Mouse (Mus musculus) liver, embryonic 16.5 days (tissue): Measurements from ENCODE around the gene Rorc. TPM values are rescaled to one million over a fixed set of nuclear protein-coding genes. Genes with fewer than 3 reads are reported as not detected.

Source experiments
- ATAC-seq: fragments of 200-750 bp; cut with Nextera tagmentation; 2 replicates; pipeline ENCODE4 v1.8.0; 2017; ENCODE audit warnings: low read depth, mild to moderate bottlenecking, moderate number of reproducible peaks, moderate library complexity
- H3K27ac ChIP-seq: fragments of 300-500 bp; sonication (generic); 2 replicates; pipeline ENCODE4 v1.5.1; 2014; ENCODE audit warnings: mild to moderate bottlenecking, low read length
- H3K27me3 ChIP-seq: fragments of 300-500 bp; sonication (generic); 2 replicates; pipeline ENCODE4 v1.6.1; 2014; ENCODE audit warnings: low read depth, low read length, mixed read lengths; ENCODE audit not compliant: control insufficient read depth, insufficient read depth
- H3K36me3 ChIP-seq: fragments of 300-500 bp; sonication (generic); 2 replicates; pipeline ENCODE4 v1.6.1; 2014; ENCODE audit warnings: mild to moderate bottlenecking; ENCODE audit not compliant: control insufficient read depth, insufficient read depth
- H3K4me1 ChIP-seq: fragments of 300-500 bp; sonication (generic); 2 replicates; pipeline ENCODE4 v1.6.1; 2014; ENCODE audit warnings: low read depth, low read length, mixed read lengths; ENCODE audit not compliant: control insufficient read depth
- H3K4me2 ChIP-seq: fragments of 300-500 bp; sonication (generic); 2 replicates; pipeline ENCODE4 v1.6.1; 2014; ENCODE audit warnings: low read depth, low read length, mixed read lengths
- H3K4me3 ChIP-seq: fragments of 300-500 bp; sonication (generic); 2 replicates; pipeline ENCODE4 v1.5.1; 2014; ENCODE audit warnings: low read depth, mild to moderate bottlenecking, low read length
- H3K9ac ChIP-seq: fragments of 300-500 bp; sonication (generic); 2 replicates; pipeline ENCODE4 v1.6.1; 2014; ENCODE audit warnings: low read depth, low read length
- H3K9me3 ChIP-seq: fragments of 300-500 bp; sonication (generic); replicated peaks from 2 replicates; pipeline ENCODE4 v1.6.1; 2016; ENCODE audit warnings: low read length; ENCODE audit not compliant: control insufficient read depth
- WGBS: fragments of 180-500 bp; shearing (Covaris S2); extraction: QIAGEN DNeasy Blood & Tissue Kit; methylation state at CpG from one replicate; pipeline ENCODE4 v1.1.7; 2014; ENCODE audit not compliant: insufficient replicate concordance; 5-methylcytosine and 5-hydroxymethylcytosine counted together
- polyA plus RNA-seq: library from polyadenylated mRNA; unstranded; fragments of >200 nt; fragmentation: Nextera tagmentation; extraction: Ambion mirVana; gene quantifications from 2 replicates; pipeline ENCODE4 v1.2.1, GENCODE M21; 2015

Gene Rorc
- polyA plus RNA-seq, 1 experiment from 2014 or later, result 2.3 TPM

DNA sequence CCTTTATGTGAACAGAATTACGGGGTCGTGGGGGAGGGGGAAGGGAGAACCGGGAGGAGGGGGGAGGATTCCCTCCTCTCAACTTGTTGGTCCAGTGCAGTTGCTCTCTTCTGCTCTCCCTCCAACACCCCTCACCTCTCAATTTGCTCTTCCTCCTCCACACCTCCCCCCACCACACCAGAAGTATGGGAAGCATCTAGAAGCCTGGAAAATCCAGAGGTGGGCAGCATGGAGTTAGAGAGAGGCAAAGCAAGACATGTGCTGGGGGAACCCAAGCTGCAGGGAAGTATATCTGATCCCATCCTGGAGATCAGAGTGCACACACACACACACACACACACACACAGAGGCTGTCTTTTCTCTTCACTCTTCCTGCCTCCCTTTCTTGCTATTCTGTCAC is 556 bp upstream of the Rorc start:
- Histone ChIP-seq H3K27me3 (no peaks in the 10 kb centered on the region; the same call in 1 of the 2 replicates), H3K36me3 (no peaks in the 10 kb centered on the region), H3K27ac (no peak overlapping the region), H3K4me2 (no peak overlapping the region), H3K9me3 (no peaks in the 10 kb centered on the region), H3K4me3 (no peak overlapping the region), H3K4me1 (no peaks in the 10 kb centered on the region; the same call in none of the 2 replicates), H3K9ac (no peak overlapping the region)
- ATAC-seq, result no peak
- 5% methylated on average over 3 of the region's 3 CpGs for WGBS

DNA sequence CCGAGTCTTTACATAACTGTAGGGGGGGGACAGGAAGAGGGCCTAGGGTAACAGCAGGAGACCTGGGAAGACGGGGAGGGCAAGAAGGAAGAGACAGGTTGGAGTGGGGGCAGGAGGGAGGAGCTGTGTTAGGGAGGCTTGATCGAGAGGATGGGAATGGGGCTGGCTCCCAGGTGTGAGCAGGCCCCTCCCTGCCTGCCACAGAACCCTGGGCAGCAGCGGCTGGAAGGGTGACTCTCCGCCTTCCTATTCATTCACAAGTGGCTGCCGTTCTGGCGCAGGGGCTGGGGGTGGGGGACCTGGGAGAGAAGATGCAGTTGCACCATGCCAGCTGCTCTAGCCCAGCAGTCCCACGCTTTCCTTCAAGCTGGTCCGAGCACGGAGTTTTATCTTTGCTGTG is 496 bp downstream of the Rorc start:
- 11% methylated on average over 10 of the region's 10 CpGs for WGBS

DNA sequence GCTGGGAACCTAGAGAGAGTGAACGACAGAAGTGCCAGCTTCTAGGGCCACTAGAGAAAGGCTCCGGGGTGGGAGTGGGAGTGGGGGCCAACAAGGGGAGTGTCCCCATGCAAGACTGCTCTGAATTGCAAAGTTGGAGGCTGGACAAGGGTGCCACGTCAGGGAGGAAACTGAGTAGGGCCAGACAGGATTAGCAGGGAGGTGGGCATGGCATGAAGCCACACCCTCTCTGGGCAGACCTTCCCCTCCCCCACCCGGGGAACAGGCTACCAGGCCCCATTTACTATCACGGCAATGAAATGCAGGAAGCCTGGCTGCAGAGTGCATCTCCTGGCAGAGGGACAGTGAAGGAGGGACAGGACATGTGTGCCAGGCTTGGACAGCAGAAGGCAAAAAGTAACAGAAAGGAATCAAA is 1.0 kb downstream of the Rorc start:
- H3K4me1 ChIP-seq, result no peaks in the 10 kb centered on the region; the same call in none of the 2 replicates
- no peaks in the 10 kb centered on the region; the same call in 1 of the 2 replicates for H3K27me3 ChIP-seq
- no peak overlapping the region; the same call in 1 of the 2 replicates for H3K9ac ChIP-seq
- H3K27ac ChIP-seq, result no peak overlapping the region
- H3K9me3 ChIP-seq, result no peaks in the 10 kb centered on the region
- H3K4me2 ChIP-seq, result peak overlapping the region; percentile 34; the same call in 1 of the 2 replicates
- no peaks in the 10 kb centered on the region for H3K36me3 ChIP-seq
- 5% methylated on average over 5 of the region's 5 CpGs for WGBS
- no peak overlapping the region for H3K4me3 ChIP-seq
- ATAC-seq, result no peak

More for the DNA sequence above, 496 bp downstream of the Rorc start:
- H3K4me1 ChIP-seq, result no peaks in the 10 kb centered on the region; the same call in none of the 2 replicates
- ATAC-seq, result no peak
- H3K27me3 ChIP-seq, result no peaks in the 10 kb centered on the region; the same call in 1 of the 2 replicates
- H3K9me3 ChIP-seq, result no peaks in the 10 kb centered on the region
- H3K4me3 ChIP-seq, result peak overlapping the region; percentile 4; the same call in 1 of the 2 replicates
- no peak overlapping the region; the same call in 1 of the 2 replicates for H3K9ac ChIP-seq
- H3K36me3 ChIP-seq, result no peaks in the 10 kb centered on the region
- H3K27ac ChIP-seq, result no peak overlapping the region
- peak overlapping the region; percentile 34 for H3K4me2 ChIP-seq

DNA sequence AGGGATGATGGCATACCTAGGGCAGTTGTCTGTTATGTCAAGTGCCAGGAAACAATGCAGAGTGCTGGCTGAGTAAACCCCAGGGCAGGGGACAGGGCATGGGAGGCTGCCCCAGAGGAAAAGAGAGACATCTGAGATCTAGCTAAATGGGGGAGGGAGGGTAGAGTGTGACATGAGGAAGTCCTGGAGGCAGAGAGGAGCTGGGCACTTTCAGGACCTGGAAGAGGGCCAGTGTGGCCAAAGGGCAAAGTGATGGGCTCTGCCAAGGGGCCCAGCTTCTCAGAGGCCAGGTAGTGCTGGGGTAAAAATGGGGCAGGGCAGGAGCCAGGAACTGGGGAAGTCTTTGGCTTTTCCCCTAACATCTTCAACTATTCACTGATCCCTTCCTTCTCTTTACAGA is 2.0 kb downstream of the Rorc start:
- Histone ChIP-seq H3K4me2 (no peak overlapping the region), H3K4me1 (no peaks in the 10 kb centered on the region; the same call in none of the 2 replicates), H3K9me3 (no peaks in the 10 kb centered on the region), H3K36me3 (no peaks in the 10 kb centered on the region), H3K4me3 (no peak overlapping the region), H3K9ac (no peak overlapping the region), H3K27me3 (no peaks in the 10 kb centered on the region; the same call in 1 of the 2 replicates), H3K27ac (no peak overlapping the region)
- no peak for ATAC-seq

DNA sequence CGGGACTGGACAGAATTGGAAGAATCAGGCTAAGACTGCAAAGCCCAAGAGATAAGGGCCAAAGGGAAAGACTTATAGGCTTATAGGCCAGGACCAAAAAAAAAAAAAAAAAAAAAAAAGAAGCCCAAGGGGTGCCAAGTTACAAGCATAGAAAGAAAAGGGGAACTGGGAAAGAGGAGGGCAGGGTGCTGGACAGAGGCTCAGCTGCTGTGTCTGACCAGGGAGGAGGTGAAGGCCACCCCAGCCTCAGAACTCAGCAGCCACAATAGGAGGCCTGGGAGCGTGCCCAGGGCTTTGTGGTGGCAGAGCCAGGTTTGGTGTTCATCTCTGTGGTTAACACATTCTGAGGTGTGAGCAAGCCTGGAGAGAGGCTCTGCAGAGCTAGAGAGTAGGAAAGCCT is 2.6 kb downstream of the Rorc start:
- Histone ChIP-seq H3K4me2 (no peak overlapping the region), H3K9me3 (no peaks in the 10 kb centered on the region), H3K4me1 (no peaks in the 10 kb centered on the region; the same call in none of the 2 replicates), H3K9ac (no peak overlapping the region), H3K27ac (no peak overlapping the region), H3K4me3 (no peak overlapping the region), H3K36me3 (no peaks in the 10 kb centered on the region), H3K27me3 (no peaks in the 10 kb centered on the region; the same call in 1 of the 2 replicates)
- WGBS, result 41% methylated on average over 2 of the region's 2 CpGs
- no peak for ATAC-seq

DNA sequence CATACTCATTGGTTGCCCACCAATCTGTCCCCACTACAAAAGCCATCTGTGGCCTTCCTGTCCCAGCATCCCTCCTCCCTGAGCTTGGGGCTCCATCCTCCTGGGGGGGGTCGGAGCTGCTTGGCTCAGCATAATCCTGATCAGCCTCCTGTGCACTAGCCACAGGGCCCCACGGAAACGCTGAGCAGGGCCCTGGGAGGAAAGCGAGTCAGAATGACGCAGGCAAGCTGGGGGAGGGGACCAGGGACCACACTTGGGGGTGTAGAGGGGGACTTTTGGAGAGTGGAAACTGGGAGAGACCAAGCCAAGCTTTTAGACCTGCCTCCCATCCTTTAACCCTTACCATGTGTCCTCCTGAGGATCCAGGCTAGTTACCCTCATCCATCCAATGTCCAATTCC is 3.3 kb downstream of the Rorc start:
- no peaks in the 10 kb centered on the region; the same call in 1 of the 2 replicates for H3K27me3 ChIP-seq
- no peak overlapping the region for H3K4me2 ChIP-seq
- WGBS, result 42% methylated on average over 5 of the region's 5 CpGs
- no peak overlapping the region for H3K27ac ChIP-seq
- H3K9ac ChIP-seq, result no peak overlapping the region
- H3K36me3 ChIP-seq, result no peaks in the 10 kb centered on the region
- H3K4me1 ChIP-seq, result no peaks in the 10 kb centered on the region; the same call in none of the 2 replicates
- H3K4me3 ChIP-seq, result no peak overlapping the region
- no peaks in the 10 kb centered on the region for H3K9me3 ChIP-seq
- no peak for ATAC-seq

DNA sequence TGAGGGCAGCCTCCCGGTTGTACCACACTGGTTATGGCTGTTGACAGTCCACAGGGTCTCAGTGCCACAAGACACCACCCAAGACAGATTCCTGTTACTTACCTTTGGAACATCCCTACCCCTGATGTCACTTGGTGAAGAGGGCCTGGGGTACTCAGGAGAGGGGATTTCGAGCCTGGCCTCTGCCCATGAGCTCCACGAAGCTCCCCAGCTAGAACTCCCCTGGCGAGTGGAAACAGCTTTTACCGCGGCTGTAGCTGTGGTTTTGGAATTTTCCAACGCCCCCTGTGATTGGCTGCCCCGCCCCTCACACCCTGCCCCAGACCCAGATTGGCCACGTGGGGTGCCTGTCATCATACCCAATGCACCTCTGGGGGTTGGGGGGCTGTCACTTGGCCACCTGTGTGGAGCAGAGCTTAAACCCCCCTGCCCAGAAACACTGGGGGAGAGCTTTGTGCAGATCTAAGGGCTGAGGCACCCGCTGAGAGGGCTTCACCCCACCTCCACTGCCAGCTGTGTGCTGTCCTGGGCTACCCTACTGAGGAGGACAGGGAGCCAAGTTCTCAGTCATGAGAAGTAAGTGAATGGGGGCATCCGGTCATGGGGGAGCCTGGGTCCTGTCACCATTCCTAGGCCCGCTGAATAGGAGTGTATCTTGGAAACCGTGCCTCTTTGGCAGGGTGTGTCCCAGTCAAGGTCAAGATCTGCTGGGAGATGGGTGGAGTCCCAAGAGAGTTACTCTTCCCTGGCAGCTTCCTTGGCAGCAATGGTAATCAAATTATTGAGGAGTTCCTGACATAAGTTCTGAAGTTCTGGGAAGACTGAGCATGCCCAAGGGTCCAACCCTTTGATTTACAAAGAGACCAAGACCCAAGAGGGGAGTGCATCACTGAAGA is 4.7 kb downstream of the Rorc start:
- Histone ChIP-seq H3K4me2 (no peak overlapping the region), H3K36me3 (no peaks in the 10 kb centered on the region), H3K4me3 (no peak overlapping the region), H3K27me3 (no peaks in the 10 kb centered on the region; the same call in 1 of the 2 replicates), H3K9me3 (no peaks in the 10 kb centered on the region), H3K27ac (no peak overlapping the region), H3K4me1 (no peaks in the 10 kb centered on the region; the same call in none of the 2 replicates), H3K9ac (no peak overlapping the region)
- ATAC-seq, result no peak
- 18% methylated on average over 13 of the region's 13 CpGs for WGBS

DNA sequence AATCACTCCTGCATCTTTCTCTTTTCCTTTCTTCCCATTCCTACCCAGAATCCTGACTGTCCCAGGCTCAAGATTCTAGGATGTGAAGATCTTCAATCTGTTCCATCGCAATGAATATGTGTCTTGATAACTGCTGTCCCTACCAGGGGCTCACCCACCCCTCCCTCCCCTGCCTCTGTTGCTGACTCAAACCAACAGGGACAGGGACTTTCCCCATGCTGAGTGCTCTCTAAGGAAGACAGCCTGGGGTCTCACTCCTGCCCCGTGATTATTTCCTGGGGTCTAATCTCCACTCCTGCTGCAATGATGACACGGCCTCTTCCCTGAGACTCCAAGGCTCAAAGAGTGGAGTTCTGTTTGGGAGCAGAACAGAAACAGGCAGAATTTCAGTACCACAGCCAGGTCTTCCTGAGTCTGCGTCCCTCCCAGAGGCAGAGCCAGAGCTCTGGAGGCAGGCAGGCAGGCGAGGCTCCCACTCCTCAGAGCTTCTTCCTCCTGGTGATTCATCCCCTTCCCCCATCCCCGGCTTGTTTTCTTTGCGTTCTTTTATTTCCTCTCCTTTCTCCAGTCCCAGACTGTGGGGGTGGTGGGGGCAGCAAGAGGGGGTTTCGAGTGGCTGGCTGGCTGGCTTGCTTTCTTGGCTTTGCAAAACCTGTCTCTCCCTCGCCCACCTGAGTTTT is 7.4 kb downstream of the Rorc start:
- no peak for ATAC-seq
- Histone ChIP-seq H3K4me1 (no peaks in the 10 kb centered on the region), H3K9ac (no peak overlapping the region), H3K27ac (no peak overlapping the region), H3K36me3 (no peaks in the 10 kb centered on the region), H3K4me3 (no peak overlapping the region), H3K4me2 (no peak overlapping the region), H3K9me3 (no peaks in the 10 kb centered on the region), H3K27me3 (no peaks in the 10 kb centered on the region)
- 25% methylated on average over 9 of the region's 9 CpGs for WGBS

DNA sequence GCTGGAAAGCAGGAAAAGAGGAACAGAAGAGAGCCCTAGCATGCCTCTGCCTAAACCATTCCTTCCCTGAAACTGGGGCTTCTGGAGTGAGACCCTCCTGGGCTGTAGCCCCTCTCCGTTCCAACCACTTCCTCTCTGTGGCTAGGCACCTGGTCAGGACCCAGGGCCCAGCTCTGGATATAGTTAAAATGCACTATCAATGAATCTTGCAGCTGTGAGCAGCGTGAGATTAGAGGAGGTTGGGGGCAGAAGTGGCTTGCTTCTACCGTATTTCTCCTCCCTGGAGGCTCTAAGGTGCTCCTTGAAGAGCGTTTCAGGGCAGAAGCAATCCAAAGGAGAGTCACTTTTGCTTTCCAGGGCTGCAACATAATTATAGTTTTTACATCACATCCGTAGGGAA is 9.7 kb downstream of the Rorc start:
- Histone ChIP-seq H3K27me3 (no peaks in the 10 kb centered on the region), H3K4me3 (no peak overlapping the region), H3K4me2 (no peak overlapping the region), H3K27ac (no peak overlapping the region), H3K9me3 (no peaks in the 10 kb centered on the region), H3K4me1 (no peaks in the 10 kb centered on the region), H3K36me3 (no peaks in the 10 kb centered on the region), H3K9ac (no peak overlapping the region)
- 29% methylated on average over 5 of the region's 5 CpGs for WGBS
- ATAC-seq, result no peak
